Mouse (Mus musculus): ENCODE results near the gene Gm45753.

GRCm38 (mm10) chr8:45261920-45262319 is 46.3 kb downstream of the Gm45753 start, which contains the start of gene F11:
- TF ChIP-seq CTCF (IDR thresholded peaks at IDR 0.05; ENCODE audit: extremely low read depth, insufficient read depth, insufficient read length, insufficient replicate concordance) (no peak), POLR2A (IDR thresholded peaks at IDR 0.05; ENCODE audit: low read depth, low read length) (no peak)

All from spleen, adult 2 months (tissue).